Mouse (Mus musculus): ENCODE measurements around the gene Gm21970.

Gene Gm21970

GRCm38 (mm10) chr16:91391421-91391820 is at the start of gene Gm21970:
Gene Gm21970 (plus strand): TSS chr16:91391721.
- no peak for DNase-seq

GRCm38 (mm10) chr16:91346491-91346890 is 45.0 kb upstream of the Gm21970 start:
- DNase-seq: no peak

GRCm38 (mm10) chr16:91347491-91348263 is 43.8 kb upstream of the Gm21970 start:
- peak; percentile 49 to 51 for DNase-seq

GRCm38 (mm10) chr16:91348264-91348565 is 43.3 kb upstream of the Gm21970 start:
- DNase-seq: peak in 1 of 2 experiments; percentile 55

- peak; percentile 64 for DNase-seq
These were observed 42.8 kb upstream of the Gm21970 start for GRCm38 (mm10) chr16:91348588-91349330.

GRCm38 (mm10) chr16:91352084-91352562 is 39.4 kb upstream of the Gm21970 start:
- DNase-seq: peak; percentile 83 to 84

- DNase-seq: no peak
These were observed 38.8 kb upstream of the Gm21970 start for GRCm38 (mm10) chr16:91352749-91353148.

- DNase-seq: no peak
These were observed 38.3 kb upstream of the Gm21970 start for GRCm38 (mm10) chr16:91353177-91353576.

- no peak for DNase-seq
These were observed 37.9 kb upstream of the Gm21970 start for GRCm38 (mm10) chr16:91353638-91354037.

GRCm38 (mm10) chr16:91354599-91354998 is 36.9 kb upstream of the Gm21970 start:
- peak; percentile 56 to 64 for DNase-seq

- DNase-seq: peak; percentile 68 to 74
These were observed 36.4 kb upstream of the Gm21970 start for GRCm38 (mm10) chr16:91355160-91355559.

GRCm38 (mm10) chr16:91356760-91357525 is 34.6 kb upstream of the Gm21970 start:
- no peak for DNase-seq

- no peak for DNase-seq
These were observed 34.0 kb upstream of the Gm21970 start for GRCm38 (mm10) chr16:91357526-91357900.

GRCm38 (mm10) chr16:91358555-91358954 is 33.0 kb upstream of the Gm21970 start:
- peak; percentile 77 to 79 for DNase-seq

GRCm38 (mm10) chr16:91359531-91359930 is 32.0 kb upstream of the Gm21970 start:
- DNase-seq: no peak

GRCm38 (mm10) chr16:91360162-91360561 is 31.4 kb upstream of the Gm21970 start:
- no peak for DNase-seq

GRCm38 (mm10) chr16:91362006-91362405 is 29.5 kb upstream of the Gm21970 start:
- no peak for DNase-seq

- DNase-seq: no peak
These were observed 28.8 kb upstream of the Gm21970 start for GRCm38 (mm10) chr16:91362616-91363272.

GRCm38 (mm10) chr16:91363483-91363882 is 28.0 kb upstream of the Gm21970 start:
- DNase-seq: no peak

GRCm38 (mm10) chr16:91366567-91366966 is 25.0 kb upstream of the Gm21970 start:
- peak; percentile 58 to 66 for DNase-seq

GRCm38 (mm10) chr16:91367066-91367465 is 24.5 kb upstream of the Gm21970 start:
- peak; percentile 45 to 56 for DNase-seq

- peak; percentile 76 to 79 for DNase-seq
These were observed 18.7 kb upstream of the Gm21970 start, which contains the start of gene Ifnar2 for GRCm38 (mm10) chr16:91372577-91373472. Gene Ifnar2 (plus strand): TSS chr16:91372783.

Measured in B cell, adult 2 months (primary cell).